Mouse (Mus musculus) MEL (cell line): ENCODE measurements around the gene Fcrl6. TPM values are rescaled to one million over a fixed set of nuclear protein-coding genes. Genes with fewer than 3 reads are reported as not detected.

Source experiments
- DNase-seq: peaks from one replicate; pipeline ENCODE4 v3.0.0; 2011; ENCODE audit warnings: low read depth, low spot score
- H3K27ac ChIP-seq: 2 replicates; pipeline ENCODE4 v1.5.1; 2012; ENCODE audit warnings: low read depth, mild to moderate bottlenecking, control low read depth, low read length, moderate library complexity; ENCODE audit not compliant: control insufficient read depth
- H3K27me3 ChIP-seq, 2 experiments: fragments of 150-350 bp in 1 of 2; sonication (generic) in 1 of 2; 2 replicates each; pipeline ENCODE4 v1.6.1; 2012; ENCODE audit warnings: low read length in 2 of 2, mild to moderate bottlenecking in 2 of 2, improper control_type of control experiment in 1 of 2, moderate library complexity in 1 of 2; ENCODE audit not compliant: insufficient read depth in 2 of 2, control insufficient read depth in 1 of 2
- H3K36me3 ChIP-seq, 2 experiments: 2 replicates each; pipeline ENCODE4 v1.6.1; 2012 to 2014; ENCODE audit warnings: low read length in 2 of 2, improper control_type of control experiment in 1 of 2, inconsistent platforms in 1 of 2, mild to moderate bottlenecking in 1 of 2; ENCODE audit not compliant: insufficient read depth in 2 of 2, control insufficient read depth in 1 of 2
- H3K4me1 ChIP-seq, 2 experiments: fragments of 150-350 bp in 1 of 2; sonication (generic) in 1 of 2; 2 replicates each; pipeline ENCODE4 v1.6.1; 2012; ENCODE audit warnings: low read length in 2 of 2, improper control_type of control experiment in 1 of 2, mild to moderate bottlenecking in 1 of 2; ENCODE audit not compliant: insufficient read depth in 2 of 2, control insufficient read depth in 1 of 2
- H3K4me3 ChIP-seq, 2 experiments: fragments of 150-350 bp in 1 of 2; sonication (generic) in 1 of 2; 2 replicates each; pipeline ENCODE4 v1.5.1; 2012; ENCODE audit warnings: low read depth in 2 of 2, low read length in 2 of 2, mild to moderate bottlenecking in 2 of 2, moderate library complexity in 2 of 2, control low read depth in 1 of 2, improper control_type of control experiment in 1 of 2; ENCODE audit not compliant: control insufficient read depth in 1 of 2, insufficient read depth in 1 of 2
- H3K79me2 ChIP-seq: 2 replicates; pipeline ENCODE4 v1.6.1; 2012; ENCODE audit warnings: mild to moderate bottlenecking, low read length, moderate library complexity; ENCODE audit not compliant: control insufficient read depth, poor library complexity, insufficient read depth
- H3K9ac ChIP-seq: 2 replicates; pipeline ENCODE4 v1.6.1; 2012; ENCODE audit warnings: low read depth, mild to moderate bottlenecking, control low read depth, low read length, moderate library complexity; ENCODE audit not compliant: control insufficient read depth, poor library complexity, severe bottlenecking
- H3K9me3 ChIP-seq: fragments of 150-350 bp; sonication (generic); replicated peaks from 2 replicates; pipeline ENCODE4 v1.6.1; 2012; ENCODE audit warnings: mild to moderate bottlenecking, low read length, improper control_type of control experiment, moderate library complexity; ENCODE audit not compliant: insufficient read depth
- CHD1 ChIP-seq: IDR thresholded peaks from 2 replicates; pipeline ENCODE4 v1.6.1; 2012; ENCODE audit warnings: low read depth, mild to moderate bottlenecking, inconsistent platforms, low read length, improper control_type of control experiment
- ELF1 ChIP-seq: IDR thresholded peaks from 2 replicates; pipeline ENCODE4 v1.6.1; 2014; ENCODE audit warnings: low read depth, mild to moderate bottlenecking, inconsistent platforms, low read length, improper control_type of control experiment, moderate library complexity
- GABPA ChIP-seq: IDR thresholded peaks from 2 replicates; pipeline ENCODE4 v1.6.1; 2012; ENCODE audit warnings: low read depth, mild to moderate bottlenecking, inconsistent platforms, low read length, improper control_type of control experiment, moderate library complexity
- JUND ChIP-seq: IDR thresholded peaks from 2 replicates; pipeline ENCODE4 v1.6.1; 2011; ENCODE audit warnings: low read depth, mild to moderate bottlenecking, improper control_type of control experiment, low read length
- MAFK ChIP-seq: IDR thresholded peaks from 2 replicates; pipeline ENCODE4 v1.6.1; 2011; ENCODE audit warnings: low read depth, mild to moderate bottlenecking, low read length, improper control_type of control experiment, borderline replicate concordance
- MYB ChIP-seq: IDR thresholded peaks from 2 replicates; pipeline ENCODE4 v1.6.1; 2011; ENCODE audit warnings: mild to moderate bottlenecking, low read depth, low read length, improper control_type of control experiment
- NELFE ChIP-seq: IDR thresholded peaks from 2 replicates; pipeline ENCODE4 v1.6.1; 2011; ENCODE audit warnings: low read depth, low read length, improper control_type of control experiment
- POLR2AphosphoS5 ChIP-seq: IDR thresholded peaks from 2 replicates; pipeline ENCODE4 v1.6.1; 2012; ENCODE audit warnings: low read depth, borderline replicate concordance, mild to moderate bottlenecking, inconsistent platforms, low read length, moderate library complexity, mixed read lengths
- RAD21 ChIP-seq: IDR thresholded peaks from 2 replicates; pipeline ENCODE4 v1.6.1; 2011; ENCODE audit warnings: mild to moderate bottlenecking, low read depth, low read length, improper control_type of control experiment
- RCOR1 ChIP-seq: IDR thresholded peaks from 2 replicates; pipeline ENCODE4 v1.6.1; 2012; ENCODE audit warnings: low read depth, mild to moderate bottlenecking, inconsistent platforms, low read length, improper control_type of control experiment
- SIN3A ChIP-seq: IDR thresholded peaks from 2 replicates; pipeline ENCODE4 v1.6.1; 2012; ENCODE audit warnings: low read length, improper control_type of control experiment, inconsistent platforms
- TBP ChIP-seq: IDR thresholded peaks from 2 replicates; pipeline ENCODE4 v1.8.0; 2011; ENCODE audit warnings: low read depth, low read length, improper control_type of control experiment
- USF1 ChIP-seq: IDR thresholded peaks from 2 replicates; pipeline ENCODE4 v1.6.1; 2014; ENCODE audit warnings: low read depth, mild to moderate bottlenecking, inconsistent platforms, low read length, improper control_type of control experiment, moderate library complexity
- ZC3H11A ChIP-seq: IDR thresholded peaks from 2 replicates; pipeline ENCODE4 v1.6.1; 2012; ENCODE audit warnings: low read depth, mild to moderate bottlenecking, inconsistent platforms, low read length, improper control_type of control experiment
- ZMIZ1 ChIP-seq: IDR thresholded peaks from 2 replicates; pipeline ENCODE4 v1.6.1; 2012; ENCODE audit warnings: low read depth, mild to moderate bottlenecking, inconsistent platforms, low read length, improper control_type of control experiment, moderate library complexity
- ZNF384 ChIP-seq: IDR thresholded peaks from 2 replicates; pipeline ENCODE4 v1.6.1; 2012; ENCODE audit warnings: low read depth, mild to moderate bottlenecking, inconsistent platforms, low read length, improper control_type of control experiment
- polyA plus RNA-seq, 2 experiments: library from polyadenylated mRNA; stranded (reverse) in 1 of 2; unstranded in 1 of 2; fragments of >175 nt in 1 of 2; fragments of >200 nt in 1 of 2; gene quantifications; 2 replicates each; pipeline versions ENCODE4 v1.2.1 to v1.2.4; 2012; ENCODE audit warnings: low replicate concordance in 2 of 2, low read depth in 1 of 2; ENCODE audit not compliant: insufficient read length in 2 of 2, insufficient read depth in 1 of 2, missing spikeins in 1 of 2
- total RNA-seq: library from RNA; depleted of rRNA; stranded (reverse); fragments of 300-350 nt; gene quantifications from 2 replicates; pipeline ENCODE4 v1.2.3, GENCODE M21; 2012

Gene Fcrl6
- total and polyA plus RNA-seq, 3 experiments = not detected

- DNase-seq = no peak
- no peaks in the 10 kb centered on the region for H3K36me3 ChIP-seq
- no peaks in the 10 kb centered on the region for H3K9me3 ChIP-seq
- no peaks in the 10 kb centered on the region for H3K4me1 ChIP-seq
- no peak overlapping the region for H3K27ac ChIP-seq
- H3K4me3 ChIP-seq = no peak overlapping the region
- H3K79me2 ChIP-seq = no peaks in the 10 kb centered on the region
- no peak overlapping the region for H3K9ac ChIP-seq
- H3K27me3 ChIP-seq = peaks cover 0 to 8% of the 10 kb centered on the region in 2 experiments; a peak in 2 of 4 replicates
- TF ChIP-seq NELFE = no peak
- TF ChIP-seq SIN3A = no peak
- no peak for TF ChIP-seq MYB
- TF ChIP-seq TBP = no peak
- TF ChIP-seq JUND = no peak
- no peak for TF ChIP-seq ELF1
- TF ChIP-seq ZC3H11A = no peak
Observed at GRCm38 (mm10) chr1:172584271-172584670, 18.1 kb downstream of the Fcrl6 start.

GRCm38 (mm10) chr1:172582436-172582835, 19.9 kb downstream of the Fcrl6 start:
- no peak overlapping the region for H3K27ac ChIP-seq
- no peak overlapping the region for H3K4me3 ChIP-seq
- no peak for DNase-seq
- H3K9ac ChIP-seq = no peak overlapping the region
- TF ChIP-seq ZC3H11A = no peak
- no peak for TF ChIP-seq NELFE
- no peak for TF ChIP-seq MYB
- TF ChIP-seq, all 39 proteins: peak for 0
- Histone ChIP-seq H3K27me3 (peaks cover 0 to 9% of the 10 kb centered on the region in 2 experiments; a peak in 2 of 4 replicates), H3K4me1 (no peaks in the 10 kb centered on the region), H3K79me2 (no peaks in the 10 kb centered on the region), H3K36me3 (no peaks in the 10 kb centered on the region), H3K9me3 (no peaks in the 10 kb centered on the region)

- DNase-seq = no peak
- H3K79me2 ChIP-seq = no peaks in the 10 kb centered on the region
- H3K36me3 ChIP-seq = no peaks in the 10 kb centered on the region
- no peaks in the 10 kb centered on the region for H3K4me1 ChIP-seq
- no peak overlapping the region for H3K9ac ChIP-seq
- TF ChIP-seq GABPA (no peak), ZNF384 (no peak), ZMIZ1 (no peak), MAFK (no peak), CHD1 (no peak), RAD21 (no peak), JUND (no peak), POLR2AphosphoS5 (no peak), RCOR1 (no peak), USF1 (no peak)
- no peaks in the 10 kb centered on the region for H3K9me3 ChIP-seq
- no peak overlapping the region for H3K4me3 ChIP-seq
- no peak overlapping the region for H3K27ac ChIP-seq
- H3K27me3 ChIP-seq = peaks cover 0 to 6% of the 10 kb centered on the region in 2 experiments; a peak in 2 of 4 replicates
Observed at GRCm38 (mm10) chr1:172580116-172580515, 22.2 kb downstream of the Fcrl6 start.
